Mouse (Mus musculus) forebrain, postnatal 0 days (tissue): ENCODE measurements around the gene Yipf2. TPM values are rescaled to one million over a fixed set of nuclear protein-coding genes. Genes with fewer than 3 reads are reported as not detected.
A peak's percentile ranks its signal among the peaks of the same experiment; 100 is the strongest.

Experiments
- ATAC-seq: fragments of 200-750 bp; cut with Nextera tagmentation; 2 replicates; pipeline ENCODE4 v1.8.0; 2017; ENCODE audit warnings: mild to moderate bottlenecking, moderate library complexity
- DNase-seq: peaks from one replicate; pipeline ENCODE4 v3.0.0-alpha.2; 2015
- H3K27ac ChIP-seq: fragments of 300-500 bp; sonication (generic); 2 replicates; pipeline ENCODE4 v1.5.1; 2014; ENCODE audit warnings: low read depth, mild to moderate bottlenecking, antibody characterized with exemption, low read length, moderate library complexity, mixed read lengths
- H3K27me3 ChIP-seq: fragments of 300-500 bp; sonication (generic); 2 replicates; pipeline ENCODE4 v1.6.1; 2014; ENCODE audit warnings: mild to moderate bottlenecking, low read length, mixed read lengths; ENCODE audit not compliant: insufficient read depth
- H3K36me3 ChIP-seq: fragments of 300-500 bp; sonication (generic); 2 replicates; pipeline ENCODE4 v1.6.1; 2014; ENCODE audit warnings: mild to moderate bottlenecking, moderate library complexity; ENCODE audit not compliant: insufficient read depth
- H3K4me1 ChIP-seq: fragments of 300-500 bp; sonication (generic); 2 replicates; pipeline ENCODE4 v1.6.1; 2014; ENCODE audit warnings: antibody characterized with exemption; ENCODE audit not compliant: insufficient read depth
- H3K4me2 ChIP-seq: fragments of 300-500 bp; sonication (generic); 2 replicates; pipeline ENCODE4 v1.6.1; 2014; ENCODE audit warnings: low read depth, mild to moderate bottlenecking, moderate library complexity
- H3K4me3 ChIP-seq: fragments of 300-500 bp; sonication (generic); 2 replicates; pipeline ENCODE4 v1.5.1; 2014; ENCODE audit warnings: low read depth, low read length, mixed read lengths
- H3K9ac ChIP-seq: fragments of 300-500 bp; sonication (generic); 2 replicates; pipeline ENCODE4 v1.6.1; 2014; ENCODE audit warnings: mild to moderate bottlenecking
- H3K9me3 ChIP-seq: fragments of 300-500 bp; sonication (generic); 2 replicates; pipeline ENCODE4 v1.6.1; 2016; ENCODE audit warnings: low read length
- CTCF ChIP-seq: sonication (generic); IDR thresholded peaks from 2 replicates; pipeline ENCODE4 v1.5.1; 2016; ENCODE audit warnings: antibody characterized with exemption, control low read depth, low read depth
- WGBS: fragments of 180-500 bp; shearing (Covaris S2); extraction: QIAGEN DNeasy Blood & Tissue Kit; methylation state at CpG from one replicate; pipeline ENCODE4 v1.1.7; 2014; 5-methylcytosine and 5-hydroxymethylcytosine counted together
- polyA plus RNA-seq: library from polyadenylated mRNA; unstranded; fragments of >200 nt; fragmentation: Nextera tagmentation; extraction: Ambion mirVana; gene quantifications from 2 replicates; pipeline ENCODE4 v1.2.1, GENCODE M21; 2015
- total RNA-seq: library from RNA; depleted of rRNA; stranded (reverse); fragments of >200 nt; gene quantifications from 2 replicates; pipeline ENCODE4 v1.2.3, GENCODE M21; 2014

The Yipf2 gene
- total and polyA plus RNA-seq, 2 experiments from 2014 or later = 12.6 to 16.0 TPM

GRCm38 (mm10) chr9:21559151-21559550 lies 33.5 kb downstream of the Yipf2 start:
- no peaks in the 10 kb centered on the region for H3K9me3 ChIP-seq
- WGBS = 94% methylated on average over 3 of the region's 3 CpGs
- no peak for TF ChIP-seq CTCF
- no peaks in the 10 kb centered on the region for H3K4me1 ChIP-seq
- no peak overlapping the region for H3K9ac ChIP-seq
- H3K4me3 ChIP-seq = no peak overlapping the region
- H3K27ac ChIP-seq = no peak overlapping the region
- H3K4me2 ChIP-seq = no peak overlapping the region
- peaks cover 3% of the 10 kb centered on the region; the same call in 1 of the 2 replicates for H3K36me3 ChIP-seq
- H3K27me3 ChIP-seq = no peaks in the 10 kb centered on the region
- ATAC-seq (no peak), DNase-seq (no peak)

- H3K27ac ChIP-seq = no peak overlapping the region
- ATAC-seq (no peak), DNase-seq (no peak)
- no peak overlapping the region for H3K4me3 ChIP-seq
- WGBS = 72% methylated on average over 4 of the region's 4 CpGs
- no peaks in the 10 kb centered on the region for H3K4me1 ChIP-seq
- no peak overlapping the region for H3K4me2 ChIP-seq
- H3K9ac ChIP-seq = no peak overlapping the region
- no peak for TF ChIP-seq CTCF
- H3K9me3 ChIP-seq = no peaks in the 10 kb centered on the region
- H3K36me3 ChIP-seq = peaks cover 4% of the 10 kb centered on the region; the same call in 1 of the 2 replicates
- H3K27me3 ChIP-seq = no peaks in the 10 kb centered on the region
Observed at GRCm38 (mm10) chr9:21558366-21558765, 34.3 kb downstream of the Yipf2 start.

GRCm38 (mm10) chr9:21557556-21557955 lies 35.1 kb downstream of the Yipf2 start:
- DNase-seq (no peak), ATAC-seq (no peak)
- H3K27ac ChIP-seq = no peak overlapping the region
- 97% methylated on average over 2 of the region's 2 CpGs for WGBS
- TF ChIP-seq CTCF = no peak
- H3K4me1 ChIP-seq = no peaks in the 10 kb centered on the region
- no peak overlapping the region for H3K4me3 ChIP-seq
- no peaks in the 10 kb centered on the region for H3K9me3 ChIP-seq
- H3K27me3 ChIP-seq = no peaks in the 10 kb centered on the region
- no peak overlapping the region for H3K9ac ChIP-seq
- no peak overlapping the region for H3K4me2 ChIP-seq
- H3K36me3 ChIP-seq = peaks cover 4% of the 10 kb centered on the region; the same call in 1 of the 2 replicates

- TF ChIP-seq CTCF = no peak
- WGBS = 97% methylated on average over 2 of the region's 2 CpGs
- Histone ChIP-seq H3K36me3 (peaks cover 4% of the 10 kb centered on the region; the same call in 1 of the 2 replicates), H3K27ac (no peak overlapping the region), H3K9ac (no peak overlapping the region), H3K4me1 (no peaks in the 10 kb centered on the region), H3K9me3 (no peaks in the 10 kb centered on the region), H3K27me3 (no peaks in the 10 kb centered on the region), H3K4me3 (no peak overlapping the region), H3K4me2 (no peak overlapping the region)
- ATAC-seq = 0 out of 2 replicates have a peak, but pooled peaks have one; percentile 14
- DNase-seq = no peak
Observed at GRCm38 (mm10) chr9:21556996-21557395, 35.6 kb downstream of the Yipf2 start.

- Histone ChIP-seq H3K4me1 (no peaks in the 10 kb centered on the region), H3K36me3 (peaks cover 7% of the 10 kb centered on the region), H3K9ac (no peak overlapping the region), H3K4me3 (no peak overlapping the region), H3K27ac (no peak overlapping the region), H3K27me3 (no peaks in the 10 kb centered on the region), H3K4me2 (no peak overlapping the region), H3K9me3 (no peaks in the 10 kb centered on the region)
- no peak for ATAC-seq
- no peak for TF ChIP-seq CTCF
- 86% methylated on average over 6 of the region's 6 CpGs for WGBS
- DNase-seq = no peak
Observed at GRCm38 (mm10) chr9:21555198-21555742, 37.4 kb downstream of the Yipf2 start.

- ATAC-seq (no peak), DNase-seq (no peak)
- H3K9me3 ChIP-seq = no peaks in the 10 kb centered on the region
- no peak overlapping the region for H3K27ac ChIP-seq
- no peak overlapping the region for H3K4me2 ChIP-seq
- peaks cover 7% of the 10 kb centered on the region for H3K36me3 ChIP-seq
- 90% methylated on average over 6 of the region's 6 CpGs for whole genome bisulfite sequencing
- H3K4me1 ChIP-seq = peaks cover 1% of the 10 kb centered on the region
- no peak for TF ChIP-seq CTCF
- no peak overlapping the region for H3K9ac ChIP-seq
- no peaks in the 10 kb centered on the region for H3K27me3 ChIP-seq
- H3K4me3 ChIP-seq = no peak overlapping the region
Observed at GRCm38 (mm10) chr9:21553607-21554273, 38.9 kb downstream of the Yipf2 start.

- TF ChIP-seq CTCF = no peak
- peaks cover 7% of the 10 kb centered on the region for H3K36me3 ChIP-seq
- no peaks in the 10 kb centered on the region for H3K27me3 ChIP-seq
- ATAC-seq = no peak
- no peak overlapping the region for H3K27ac ChIP-seq
- no peak for DNase-seq
- no peak overlapping the region for H3K4me2 ChIP-seq
- no peaks in the 10 kb centered on the region for H3K9me3 ChIP-seq
- peaks cover 10% of the 10 kb centered on the region for H3K4me1 ChIP-seq
- WGBS = 91% methylated on average over 2 of the region's 2 CpGs
- H3K9ac ChIP-seq = no peak overlapping the region
- H3K4me3 ChIP-seq = no peak overlapping the region
Observed at GRCm38 (mm10) chr9:21551049-21551448, 41.6 kb downstream of the Yipf2 start.
